In the genomic region with DNA sequence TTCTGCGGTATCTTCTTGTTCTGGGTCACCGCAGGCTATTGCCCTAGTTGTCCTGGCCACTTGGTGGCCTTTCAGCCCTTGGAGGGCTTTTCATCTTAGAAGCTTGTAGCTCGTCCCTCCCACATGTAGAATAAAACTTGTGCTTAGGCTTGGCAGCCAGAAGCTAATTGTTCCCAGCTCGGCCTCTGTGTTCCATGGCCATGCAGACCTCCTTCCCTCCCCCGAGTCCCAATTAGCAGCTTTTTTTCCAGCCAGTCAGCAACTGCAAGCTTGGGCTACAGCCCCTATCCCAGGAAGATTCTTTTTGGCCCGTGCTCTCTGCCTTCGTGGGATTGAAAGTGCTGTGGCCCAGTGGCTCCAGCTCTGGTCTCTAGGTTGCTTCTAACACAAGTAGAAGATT, we compare ENCODE assay signal across 28 mouse cellular contexts.
A peak's percentile ranks its signal among the peaks of the same experiment; 100 is the strongest.
DNase-seq lines count a peak whose midpoint lies in the region; ATAC-seq lines count a peak whose summit lies in the region.
"Had no signal": no experiment of that assay in that cellular context is flagged by ENCODE, and none has a peak within 500 bp of the region (broad histone marks: within the 10 kb centered on the region; RNA-seq: fewer than 3 reads in every experiment).

No protein-coding gene starts in this region.

- H3K27ac ChIP-seq in limb, embryonic 13.5 days: no peak overlapping the region
- no peak overlapping the region for H3K27ac ChIP-seq in intestine, embryonic 16.5 days (ENCODE audit: low read length)
- no peak overlapping the region for H3K27ac ChIP-seq in midbrain, embryonic 14.5 days (replicated peaks; ENCODE audit: low read depth, low read length)
- H3K27ac ChIP-seq: embryonic facial prominence, embryonic 15.5 days; heart, adult 2 months; hindbrain, embryonic 10.5 days; hindbrain, embryonic 13.5 days; intestine, embryonic 15.5 days had no signal

- WGBS in limb, embryonic 13.5 days: 36% methylated on average over 7 of the region's 7 CpGs
- WGBS in intestine, embryonic 16.5 days: 77% methylated on average over 7 of the region's 7 CpGs
- 61% methylated on average over 7 of the region's 7 CpGs for WGBS in midbrain, embryonic 14.5 days

- no peak overlapping the region for H3K9ac ChIP-seq in limb, embryonic 13.5 days
- H3K9ac ChIP-seq in intestine, embryonic 16.5 days (ENCODE audit: low read depth, low read length): no peak overlapping the region
- no peak overlapping the region for H3K9ac ChIP-seq in midbrain, embryonic 14.5 days (replicated peaks; ENCODE audit: low read length)
- H3K9ac ChIP-seq: embryonic facial prominence, embryonic 15.5 days; forebrain, postnatal 0 days; hindbrain, embryonic 13.5 days; intestine, embryonic 15.5 days had no signal

- peaks cover 20% of the 10 kb centered on the region for H3K4me1 ChIP-seq in limb, embryonic 13.5 days
- no peaks in the 10 kb centered on the region for H3K4me1 ChIP-seq in intestine, embryonic 16.5 days (ENCODE audit: control insufficient read depth, insufficient read depth, low read length)
- no peaks in the 10 kb centered on the region for H3K4me1 ChIP-seq in midbrain, embryonic 14.5 days (ENCODE audit: control insufficient read depth, insufficient read depth, low read length)
- H3K4me1 ChIP-seq: embryonic facial prominence, embryonic 15.5 days; hindbrain, embryonic 13.5 days; intestine, embryonic 15.5 days had no signal

- no peak overlapping the region for H3K4me3 ChIP-seq in limb, embryonic 13.5 days
- no peak overlapping the region for H3K4me3 ChIP-seq in intestine, embryonic 16.5 days (ENCODE audit: low read length)
- no peak overlapping the region for H3K4me3 ChIP-seq in midbrain, embryonic 14.5 days (replicated peaks; ENCODE audit: low read depth, low read length)
- H3K4me3 ChIP-seq: embryonic facial prominence, embryonic 15.5 days; heart, adult 2 months; hindbrain, embryonic 10.5 days; hindbrain, embryonic 13.5 days; intestine, embryonic 15.5 days had no signal

- 0 out of 2 replicates have a peak, but pooled peaks cover 4% of the 10 kb centered on the region for H3K27me3 ChIP-seq in limb, embryonic 13.5 days
- no peaks in the 10 kb centered on the region for H3K27me3 ChIP-seq in intestine, embryonic 16.5 days (replicated peaks; ENCODE audit: control insufficient read depth, insufficient read depth, low read length)
- H3K27me3 ChIP-seq in midbrain, embryonic 14.5 days (ENCODE audit: control insufficient read depth, insufficient read depth, low read length): no peaks in the 10 kb centered on the region
- H3K27me3 ChIP-seq: embryonic facial prominence, embryonic 15.5 days; intestine, embryonic 15.5 days had no signal

- peaks cover 10% of the 10 kb centered on the region for H3K36me3 ChIP-seq in limb, embryonic 13.5 days
- no peaks in the 10 kb centered on the region for H3K36me3 ChIP-seq in intestine, embryonic 16.5 days (ENCODE audit: control insufficient read depth, insufficient read depth, low read length)
- H3K36me3 ChIP-seq in midbrain, embryonic 14.5 days (ENCODE audit: control insufficient read depth, insufficient read depth, low read length): no peaks in the 10 kb centered on the region
- H3K36me3 ChIP-seq: intestine, embryonic 15.5 days had no signal

- no peaks in the 10 kb centered on the region for H3K9me3 ChIP-seq in limb, embryonic 13.5 days
- H3K9me3 ChIP-seq in intestine, embryonic 16.5 days (ENCODE audit: control insufficient read depth, low read length): no peaks in the 10 kb centered on the region
- H3K9me3 ChIP-seq in midbrain, embryonic 14.5 days (ENCODE audit: control insufficient read depth, low read length): no peaks in the 10 kb centered on the region
- H3K9me3 ChIP-seq: embryonic facial prominence, embryonic 15.5 days; hindbrain, embryonic 10.5 days; hindbrain, embryonic 13.5 days; intestine, embryonic 15.5 days had no signal

- DNase-seq in testis, postnatal 14 days (ENCODE audit: low spot score): peak; percentile 47
- DNase-seq in testis, postnatal 10 days (ENCODE audit: low spot score): no peak
- DNase-seq in forelimb bud, embryonic 11.5 days (ENCODE audit: low read depth, low spot score): peak; percentile 32
- peak; percentile 54 for DNase-seq in retina, postnatal 1 day
- DNase-seq in layer of hippocampus, postnatal 10 days (ENCODE audit: low spot score in 2 of 2): no peak
- DNase-seq in midbrain, embryonic 14.5 days: no peak
- DNase-seq: adrenal gland, adult 8-10 months; adrenal gland, postnatal 36 days; B cell, adult 2 months; cerebellum, adult 11 months; cerebellum, adult 2 months; cerebellum, adult 9-11 months; cerebellum, postnatal 25 days; forebrain, postnatal 0 days; gastrocnemius, postnatal 10 days; gastrocnemius, postnatal 36 days; heart, adult 2 months; heart, postnatal 36 days had no signal

- no peak overlapping the region for H3K4me2 ChIP-seq in limb, embryonic 13.5 days (replicated peaks)
- no peak overlapping the region for H3K4me2 ChIP-seq in intestine, embryonic 16.5 days (ENCODE audit: low read depth, low read length)
- H3K4me2 ChIP-seq in midbrain, embryonic 14.5 days (ENCODE audit: low read length): no peak overlapping the region
- H3K4me2 ChIP-seq: embryonic facial prominence, embryonic 15.5 days; heart, embryonic 11.5 days; hindbrain, embryonic 13.5 days; intestine, embryonic 15.5 days had no signal

- ATAC-seq in limb, embryonic 13.5 days (ENCODE audit: low FRiP score, low read depth): peak; percentile 58; the same call in 1 of the 2 replicates
- no peak for ATAC-seq in intestine, embryonic 16.5 days
- no peak for ATAC-seq in midbrain, embryonic 14.5 days (ENCODE audit: low FRiP score, low TSS enrichment)
- ATAC-seq: activated CD4-positive, CD25-positive, alpha-beta regulatory T cell, adult 4 months; forebrain, embryonic 14.5 days; forebrain, postnatal 0 days; hindbrain, embryonic 16.5 days; intestine, embryonic 15.5 days had no signal

Comparison
In these comparisons a context has a peak if more than half of its experiments do, and no peak if none do; other contexts are left out.
1. DNase-seq: peak in testis, postnatal 14 days (single experiment), forelimb bud, embryonic 11.5 days (single experiment) and retina, postnatal 1 day (single experiment); none in testis, postnatal 10 days (single experiment), layer of hippocampus, postnatal 10 days (0 of 2) and midbrain, embryonic 14.5 days (single experiment).